ENCODE assay signal across 13 mouse cellular contexts in genomic region chr17:31703276-31703980, GRCm38 (mm10). TPM values are rescaled to one million over a fixed set of nuclear protein-coding genes. Genes with fewer than 3 reads are reported as not detected.
DNase-seq lines count a peak whose midpoint lies in the region; ATAC-seq and TF ChIP-seq lines count a peak whose summit lies in the region.
"Had no signal": no experiment of that assay in that cellular context is flagged by ENCODE, and none has a peak within 500 bp of the region (broad histone marks: within the 10 kb centered on the region; RNA-seq: fewer than 3 reads in every experiment).

No protein-coding gene starts in this region.

- ATAC-seq in liver, embryonic 14.5 days (ENCODE audit: insufficient read depth): peak; percentile 37; the same call in 1 of the 2 replicates

- TF ChIP-seq CTCF in liver, embryonic 14.5 days (IDR thresholded peaks at IDR 0.05; ENCODE audit: low read depth): no peak

- WGBS in liver, embryonic 14.5 days (ENCODE audit: insufficient replicate concordance): 45% methylated on average over 6 of the region's 6 CpGs

- DNase-seq in adrenal gland, adult 2 months: peak; percentile 63
- DNase-seq in adrenal gland, postnatal 4 days (ENCODE audit: low spot score in 2 of 2): no peak
- peak; percentile 40 to 46 for DNase-seq in right cerebral cortex, postnatal 10 days (ENCODE audit: low spot score in 2 of 2)
- no peak for DNase-seq in right cerebral cortex, postnatal 4 days
- no peak for DNase-seq in liver, embryonic 14.5 days (ENCODE audit: low read depth in 3 of 3, low spot score in 3 of 3)
- DNase-seq in cerebellum, adult 11-12 months: no peak
- DNase-seq in layer of hippocampus, adult 11-12 months (ENCODE audit: low spot score): no peak
- DNase-seq in cerebellum, adult 9-11 months: no peak
- DNase-seq: lung, embryonic 14.5 days had no signal

- no peak for TF ChIP-seq EP300 in liver, embryonic 14.5 days (IDR thresholded peaks at IDR 0.05; ENCODE audit: low read depth)

- H3K9ac ChIP-seq in liver, embryonic 14.5 days (replicated peaks): no peak overlapping the region
- H3K9ac ChIP-seq: embryonic facial prominence, embryonic 13.5 days; lung, embryonic 14.5 days; neural tube, embryonic 12.5 days had no signal

- no peak overlapping the region for H3K4me2 ChIP-seq in liver, embryonic 14.5 days (ENCODE audit: low read depth)
- H3K4me2 ChIP-seq: embryonic facial prominence, embryonic 13.5 days; lung, embryonic 14.5 days; neural tube, embryonic 12.5 days had no signal

- H3K4me3 ChIP-seq in liver, embryonic 14.5 days (ENCODE audit: insufficient read depth in 1 of 2, low read depth in 2 of 2, low read length in 2 of 2): no peak overlapping the region
- H3K4me3 ChIP-seq: embryonic facial prominence, embryonic 13.5 days; layer of hippocampus, adult 2 months; neural tube, embryonic 12.5 days had no signal

- H3K27ac ChIP-seq in liver, embryonic 14.5 days: no peak overlapping the region
- H3K27ac ChIP-seq: embryonic facial prominence, embryonic 13.5 days; layer of hippocampus, adult 2 months; neural tube, embryonic 12.5 days had no signal

- no peaks in the 10 kb centered on the region for H3K4me1 ChIP-seq in liver, embryonic 14.5 days (replicated peaks; ENCODE audit: control insufficient read depth in 2 of 2, insufficient read depth in 2 of 2, low read length in 1 of 2)
- H3K4me1 ChIP-seq: embryonic facial prominence, embryonic 13.5 days; neural tube, embryonic 12.5 days had no signal

- H3K36me3 ChIP-seq in liver, embryonic 14.5 days (replicated peaks; ENCODE audit: control insufficient read depth, insufficient read depth, low read depth): no peaks in the 10 kb centered on the region
- H3K36me3 ChIP-seq: embryonic facial prominence, embryonic 13.5 days; neural tube, embryonic 12.5 days had no signal

- H3K27me3 ChIP-seq in liver, embryonic 14.5 days (ENCODE audit: control insufficient read depth, insufficient read depth, low read length): no peaks in the 10 kb centered on the region
- H3K27me3 ChIP-seq: embryonic facial prominence, embryonic 13.5 days; neural tube, embryonic 12.5 days had no signal

- H3K9me3 ChIP-seq in liver, embryonic 14.5 days (ENCODE audit: control insufficient read depth, low read length): no peaks in the 10 kb centered on the region
- H3K9me3 ChIP-seq: embryonic facial prominence, embryonic 13.5 days; neural tube, embryonic 12.5 days had no signal

RNA-seq across cellular contexts. Expression of gene Cryaa, which starts 25.8 kb away (rescaled TPM):
- total RNA-seq in adrenal gland, adult 2 months (2021): not detected
- polyA plus RNA-seq in adrenal gland, adult 2 months (2012; rRNA removed): not detected in 2 replicates
- not detected for total RNA-seq in adrenal gland, postnatal 4 days (2021)
- not detected in 2 replicates for polyA plus RNA-seq in liver, embryonic 14.5 days (2012; rRNA removed)
- not detected in 2 replicates for polyA plus RNA-seq in liver, embryonic 14.5 days (2014; fragmentation: Nextera tagmentation; extraction: Ambion mirVana)
- polyA plus RNA-seq: embryonic facial prominence, embryonic 13.5 days; lung, embryonic 14.5 days; neural tube, embryonic 12.5 days; stomach, embryonic 14.5 days had no signal

RNA-seq across cellular contexts. Expression of gene U2af1, which starts 44.7 kb away (rescaled TPM):
- total RNA-seq in adrenal gland, adult 2 months (2021): 100 to 1,000 TPM; 146 to 161 TPM
- polyA plus RNA-seq in adrenal gland, adult 2 months (2012; rRNA removed): 12.7 and 12.8 TPM in 2 replicates
- 100 to 1,000 TPM; 196 to 216 TPM for total RNA-seq in adrenal gland, postnatal 4 days (2021)
- 90.4 and 145 TPM in 2 replicates for polyA plus RNA-seq in liver, embryonic 14.5 days (2012; rRNA removed)
- 83.3 and 83.8 TPM in 2 replicates for polyA plus RNA-seq in liver, embryonic 14.5 days (2014; fragmentation: Nextera tagmentation; extraction: Ambion mirVana)

Comparison
In these comparisons a context has a peak if more than half of its experiments do, and no peak if none do; other contexts are left out.
1. DNase-seq: peak in adrenal gland, adult 2 months (single experiment) and right cerebral cortex, postnatal 10 days (2 of 2); none in adrenal gland, postnatal 4 days (0 of 2), right cerebral cortex, postnatal 4 days (single experiment), liver, embryonic 14.5 days (0 of 3), cerebellum, adult 11-12 months (single experiment), layer of hippocampus, adult 11-12 months (single experiment) and cerebellum, adult 9-11 months (single experiment).